Comparison of ENCODE assay signal across 8 mouse cellular contexts in the genomic region with DNA sequence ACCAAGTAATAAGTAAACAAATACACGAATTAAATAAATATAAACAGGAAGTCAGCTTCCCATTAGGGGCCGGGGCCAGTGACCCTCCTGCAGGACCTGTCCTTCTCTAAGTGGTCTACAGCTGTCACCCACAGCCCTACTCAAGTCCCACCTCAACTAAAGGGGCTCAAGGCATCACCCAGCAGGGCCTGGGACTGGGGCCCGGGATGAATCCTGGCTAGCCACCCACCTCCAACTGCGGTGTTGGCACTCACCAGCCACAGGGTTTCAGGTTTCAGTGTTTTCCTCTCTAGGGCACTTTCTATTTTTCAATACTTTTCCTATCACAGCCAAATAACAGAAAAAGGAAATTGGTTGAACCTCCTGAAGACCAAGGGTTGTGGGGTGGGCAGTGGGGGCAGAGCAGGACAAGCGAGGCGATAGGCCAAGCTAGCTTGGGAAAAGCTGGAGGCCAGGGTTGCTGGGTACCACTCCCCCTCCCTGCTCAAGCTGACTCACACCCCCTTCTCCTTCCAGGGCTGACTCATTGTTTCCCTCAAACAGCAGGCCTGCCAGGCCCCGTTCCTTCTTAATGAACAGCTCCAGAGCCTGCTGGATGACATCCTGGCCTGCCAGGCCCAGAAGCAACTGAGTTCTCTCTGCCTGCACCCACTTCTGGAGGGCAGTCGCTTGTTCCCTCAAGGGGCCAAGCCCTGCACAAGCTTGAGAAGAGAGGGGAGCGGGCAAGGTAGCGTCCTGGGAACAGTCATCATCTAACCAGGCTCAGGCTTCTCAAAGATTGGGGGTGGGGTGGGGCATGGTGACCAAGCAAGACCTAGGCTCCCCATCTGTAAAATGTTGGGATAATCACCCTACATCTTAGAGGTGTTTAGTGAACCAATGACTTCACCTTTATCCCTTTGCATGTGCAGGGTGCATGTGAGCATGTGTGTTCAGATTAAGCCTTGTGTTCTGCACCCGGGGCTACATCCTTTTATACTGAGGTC. TPM values are rescaled to one million over a fixed set of nuclear protein-coding genes. Genes with fewer than 3 reads are reported as not detected.
DNase-seq lines count a peak whose midpoint lies in the region; ATAC-seq and TF ChIP-seq lines count a peak whose summit lies in the region.

No protein-coding gene starts in this region.

- H3K27me3 ChIP-seq in ES-Bruce4 (ENCODE audit: control insufficient read depth, insufficient read depth, low read length, poor library complexity, severe bottlenecking), result no peaks in the 10 kb centered on the region
- peaks cover 51% of the 10 kb centered on the region for H3K27me3 ChIP-seq in forebrain, embryonic 10.5 days (ENCODE audit: poor library complexity, severe bottlenecking)
- H3K27me3 ChIP-seq in heart, embryonic 12.5 days (replicated peaks), result no peaks in the 10 kb centered on the region; the same call in 1 of the 2 replicates
- no peaks in the 10 kb centered on the region for H3K27me3 ChIP-seq in limb, embryonic 11.5 days (ENCODE audit: control insufficient read depth, insufficient read depth, low read length)
- peaks cover 7% of the 10 kb centered on the region; the same call in 1 of the 2 replicates for H3K27me3 ChIP-seq in midbrain, embryonic 13.5 days

- TF ChIP-seq CTCF in ES-Bruce4 (IDR thresholded peaks at IDR 0.05; ENCODE audit: low read depth, low read length), result no peak

- TF ChIP-seq EP300 in ES-Bruce4 (IDR thresholded peaks at IDR 0.05; ENCODE audit: insufficient read depth, low read depth, low read length), result 0 out of 2 replicates have a peak, but pooled peaks have one; percentile 17

- no peak overlapping the region for H3K27ac ChIP-seq in ES-Bruce4 (ENCODE audit: insufficient read depth, low read length)
- peak overlapping the region; percentile 81 for H3K27ac ChIP-seq in forebrain, embryonic 10.5 days
- peak overlapping the region; percentile 86 for H3K27ac ChIP-seq in heart, embryonic 12.5 days (ENCODE audit: poor library complexity, severe bottlenecking)
- peak overlapping the region; percentile 78 for H3K27ac ChIP-seq in limb, embryonic 11.5 days (replicated peaks; ENCODE audit: low read depth, low read length)
- H3K27ac ChIP-seq in midbrain, embryonic 13.5 days, result no peak overlapping the region

- peak overlapping the region; percentile 18 for H3K4me2 ChIP-seq in heart, embryonic 12.5 days
- H3K4me2 ChIP-seq in limb, embryonic 11.5 days (ENCODE audit: low read depth, severe bottlenecking), result no peak overlapping the region
- H3K4me2 ChIP-seq in midbrain, embryonic 13.5 days (replicated peaks), result no peak overlapping the region

- H3K9ac ChIP-seq in ES-Bruce4 (ENCODE audit: low read depth, poor library complexity, severe bottlenecking), result no peak overlapping the region
- no peak overlapping the region for H3K9ac ChIP-seq in heart, embryonic 12.5 days
- H3K9ac ChIP-seq in limb, embryonic 11.5 days (ENCODE audit: low read length), result peak overlapping the region; percentile 38; the same call in 1 of the 2 replicates
- H3K9ac ChIP-seq in midbrain, embryonic 13.5 days (replicated peaks), result 0 out of 2 replicates have a peak overlapping the region, but pooled peaks have one; percentile 14

- no peak overlapping the region for H3K4me3 ChIP-seq in ES-Bruce4 (ENCODE audit: low read depth, low read length)
- H3K4me3 ChIP-seq in forebrain, embryonic 10.5 days, result no peak overlapping the region
- no peak overlapping the region for H3K4me3 ChIP-seq in heart, embryonic 12.5 days
- H3K4me3 ChIP-seq in limb, embryonic 11.5 days (ENCODE audit: low read depth, low read length), result no peak overlapping the region
- no peak overlapping the region for H3K4me3 ChIP-seq in midbrain, embryonic 13.5 days (replicated peaks)

- no peaks in the 10 kb centered on the region for H3K4me1 ChIP-seq in ES-Bruce4 (ENCODE audit: control insufficient read depth, insufficient read depth, low read length)
- H3K4me1 ChIP-seq in forebrain, embryonic 10.5 days, result peaks cover 74% of the 10 kb centered on the region
- peaks cover 70% of the 10 kb centered on the region for H3K4me1 ChIP-seq in heart, embryonic 12.5 days (replicated peaks)
- peaks cover 29% of the 10 kb centered on the region for H3K4me1 ChIP-seq in limb, embryonic 11.5 days (ENCODE audit: control insufficient read depth, insufficient read depth, low read length)
- H3K4me1 ChIP-seq in midbrain, embryonic 13.5 days (replicated peaks), result peaks cover 38% of the 10 kb centered on the region

- H3K36me3 ChIP-seq in ES-Bruce4 (ENCODE audit: control insufficient read depth, insufficient read depth, low read length, poor library complexity, severe bottlenecking), result no peaks in the 10 kb centered on the region
- H3K36me3 ChIP-seq in forebrain, embryonic 10.5 days (replicated peaks), result no peaks in the 10 kb centered on the region
- H3K36me3 ChIP-seq in heart, embryonic 12.5 days, result no peaks in the 10 kb centered on the region
- no peaks in the 10 kb centered on the region for H3K36me3 ChIP-seq in limb, embryonic 11.5 days (ENCODE audit: control insufficient read depth, insufficient read depth, low read length)
- H3K36me3 ChIP-seq in midbrain, embryonic 13.5 days, result no peaks in the 10 kb centered on the region

- peak; percentile 34 for DNase-seq in brain, embryonic 18.5 days (ENCODE audit: low read depth, low spot score)
- peak; percentile 52 for DNase-seq in forebrain, embryonic 10.5 days (ENCODE audit: extremely low spot score, low spot score)
- DNase-seq in kidney, adult 9 months, result peak; percentile 63
- DNase-seq in limb, embryonic 11.5 days (ENCODE audit: low spot score), result peak; percentile 59
- DNase-seq in urinary bladder, adult 2 months (ENCODE audit: low spot score), result peak; percentile 67

- no peaks in the 10 kb centered on the region for H3K9me3 ChIP-seq in ES-Bruce4 (replicated peaks; ENCODE audit: control insufficient read depth, insufficient read depth, low read length, poor library complexity, severe bottlenecking)
- no peaks in the 10 kb centered on the region for H3K9me3 ChIP-seq in forebrain, embryonic 10.5 days
- H3K9me3 ChIP-seq in heart, embryonic 12.5 days (replicated peaks), result no peaks in the 10 kb centered on the region
- H3K9me3 ChIP-seq in limb, embryonic 11.5 days (ENCODE audit: control insufficient read depth, low read length), result no peaks in the 10 kb centered on the region
- no peaks in the 10 kb centered on the region for H3K9me3 ChIP-seq in midbrain, embryonic 13.5 days

- peak; percentile 85 for ATAC-seq in heart, embryonic 12.5 days (ENCODE audit: insufficient number of reproducible peaks, low FRiP score)
- peak; percentile 69; the same call in 1 of the 2 replicates for ATAC-seq in limb, embryonic 11.5 days (ENCODE audit: insufficient number of reproducible peaks, low FRiP score, low TSS enrichment, low read depth)
- ATAC-seq in midbrain, embryonic 13.5 days, result peak; percentile 46

- WGBS in forebrain, embryonic 10.5 days, result 27% methylated on average over 11 of the region's 11 CpGs
- 26% methylated on average over 11 of the region's 11 CpGs for WGBS in heart, embryonic 12.5 days
- 30% methylated on average over 11 of the region's 11 CpGs for WGBS in limb, embryonic 11.5 days
- 26% methylated on average over 11 of the region's 11 CpGs for WGBS in midbrain, embryonic 13.5 days

- TF ChIP-seq POLR2A in ES-Bruce4 (IDR thresholded peaks at IDR 0.05; ENCODE audit: insufficient read depth, low read length), result no peak

RNA-seq across cellular contexts. Expression of gene Zfp36l2, which starts 39.0 kb away (rescaled TPM):
- polyA plus RNA-seq in ES-Bruce4 (2011; ENCODE audit: insufficient read depth, insufficient read length, low read depth, missing spikeins), result 38.2 and 38.4 TPM in 2 replicates
- polyA plus RNA-seq in forebrain, embryonic 10.5 days (2016; fragmentation: Nextera tagmentation; extraction: Ambion mirVana), result 8.1 and 8.9 TPM in 2 replicates
- polyA plus RNA-seq in heart, embryonic 12.5 days (2016; fragmentation: Nextera tagmentation; extraction: Ambion mirVana), result 10.3 and 10.5 TPM in 2 replicates
- polyA plus RNA-seq in limb, embryonic 11.5 days (2014; fragmentation: Nextera tagmentation; extraction: Ambion mirVana), result 24.7 and 27.2 TPM in 2 replicates
- polyA plus RNA-seq in midbrain, embryonic 13.5 days (2015; fragmentation: Nextera tagmentation; extraction: Ambion mirVana), result 3.6 and 4.4 TPM in 2 replicates
- polyA plus RNA-seq in urinary bladder, adult 2 months (2012; rRNA removed), result 67.9 and 84.3 TPM in 2 replicates

Comparison
In these comparisons a context has a peak if more than half of its experiments do, and no peak if none do; other contexts are left out.
1. H3K27ac ChIP-seq: peak in forebrain, embryonic 10.5 days (single experiment), heart, embryonic 12.5 days (single experiment) and limb, embryonic 11.5 days (single experiment); none in ES-Bruce4 (single experiment) and midbrain, embryonic 13.5 days (single experiment).
2. H3K9ac ChIP-seq: peak in limb, embryonic 11.5 days (single experiment) and midbrain, embryonic 13.5 days (single experiment); none in ES-Bruce4 (single experiment) and heart, embryonic 12.5 days (single experiment).
3. Peak in every context shown above with its lines, with median percentiles within 50 percentile points of each other: DNase-seq and ATAC-seq.